13 mouse cellular contexts compared by ENCODE assay signal in genomic region chr16:34331630-34332029, GRCm38 (mm10).
A peak's percentile ranks its signal among the peaks of the same experiment; 100 is the strongest.
DNase-seq lines count a peak whose midpoint lies in the region; ATAC-seq lines count a peak whose summit lies in the region.
"Had no signal": no experiment of that assay in that cellular context is flagged by ENCODE, and none has a peak within 500 bp of the region (broad histone marks: within the 10 kb centered on the region; RNA-seq: fewer than 3 reads in every experiment).

No protein-coding gene starts in this region.

- H3K27ac ChIP-seq in heart, embryonic 11.5 days (ENCODE audit: low read depth, low read length), result peak overlapping the region; percentile 64
- no peak overlapping the region for H3K27ac ChIP-seq in lung, embryonic 16.5 days (ENCODE audit: low read length)
- H3K27ac ChIP-seq: hindbrain, embryonic 12.5 days; neural tube, embryonic 13.5 days had no signal

- H3K4me1 ChIP-seq in heart, embryonic 11.5 days (ENCODE audit: control insufficient read depth, insufficient read depth, low read length), result peaks cover 20% of the 10 kb centered on the region
- peaks cover 6% of the 10 kb centered on the region; the same call in 1 of the 2 replicates for H3K4me1 ChIP-seq in lung, embryonic 16.5 days (replicated peaks; ENCODE audit: control insufficient read depth, insufficient read depth, low read length)

- no peak; the same call in 1 of the 2 replicates for ATAC-seq in heart, embryonic 11.5 days (replicated peaks; ENCODE audit: insufficient number of reproducible peaks, low FRiP score, low TSS enrichment)
- peak; percentile 78 for ATAC-seq in lung, embryonic 16.5 days (ENCODE audit: low read depth)
- ATAC-seq in monocyte, adult 5-6 weeks (replicated peaks; ENCODE audit: insufficient number of reproducible peaks, low FRiP score, low TSS enrichment, poor library complexity, severe bottlenecking), result no peak
- ATAC-seq: forebrain, postnatal 0 days had no signal

- no peak overlapping the region for H3K4me3 ChIP-seq in heart, embryonic 11.5 days (ENCODE audit: low read depth, low read length)
- H3K4me3 ChIP-seq in lung, embryonic 16.5 days (ENCODE audit: low read length), result no peak overlapping the region
- H3K4me3 ChIP-seq: hindbrain, embryonic 12.5 days; neural tube, embryonic 13.5 days had no signal

- DNase-seq in embryo, embryonic 10 days (ENCODE audit: low spot score), result peak; percentile 48
- DNase-seq in embryo, embryonic 9.5 days (ENCODE audit: extremely low spot score), result no peak
- peak; percentile 82 for DNase-seq in 3134 (ENCODE audit: extremely low read depth, insufficient read length, low spot score)
- DNase-seq in layer of hippocampus, postnatal 36 days, result no peak
- no peak for DNase-seq in right cerebral cortex, postnatal 4 days
- DNase-seq: forebrain, postnatal 0 days; kidney, postnatal 36 days; thymus, postnatal 36 days had no signal

- no peak overlapping the region for H3K9ac ChIP-seq in heart, embryonic 11.5 days (ENCODE audit: low read depth, low read length)
- H3K9ac ChIP-seq in lung, embryonic 16.5 days (ENCODE audit: low read length), result no peak overlapping the region
- H3K9ac ChIP-seq: forebrain, postnatal 0 days; hindbrain, embryonic 12.5 days; neural tube, embryonic 13.5 days had no signal

- no peaks in the 10 kb centered on the region for H3K27me3 ChIP-seq in heart, embryonic 11.5 days (ENCODE audit: control insufficient read depth, insufficient read depth, low read length)
- no peaks in the 10 kb centered on the region for H3K27me3 ChIP-seq in lung, embryonic 16.5 days (ENCODE audit: control insufficient read depth, insufficient read depth, low read depth, low read length)
- H3K27me3 ChIP-seq: hindbrain, embryonic 12.5 days; neural tube, embryonic 13.5 days had no signal

- no peak overlapping the region for H3K4me2 ChIP-seq in heart, embryonic 11.5 days
- no peak overlapping the region for H3K4me2 ChIP-seq in lung, embryonic 16.5 days (ENCODE audit: low read depth, low read length)
- H3K4me2 ChIP-seq: hindbrain, embryonic 12.5 days; neural tube, embryonic 13.5 days had no signal

- WGBS in heart, embryonic 11.5 days (ENCODE audit: insufficient replicate concordance), result 32% methylated on average over 5 of the region's 5 CpGs
- WGBS in lung, embryonic 16.5 days, result 40% methylated on average over 5 of the region's 5 CpGs

- H3K9me3 ChIP-seq in heart, embryonic 11.5 days (replicated peaks; ENCODE audit: control insufficient read depth, low read length), result no peaks in the 10 kb centered on the region
- no peaks in the 10 kb centered on the region for H3K9me3 ChIP-seq in lung, embryonic 16.5 days (ENCODE audit: control insufficient read depth, low read length)
- H3K9me3 ChIP-seq: hindbrain, embryonic 12.5 days; neural tube, embryonic 13.5 days had no signal

- no peaks in the 10 kb centered on the region for H3K36me3 ChIP-seq in heart, embryonic 11.5 days (ENCODE audit: control insufficient read depth, insufficient read depth, low read length)
- no peaks in the 10 kb centered on the region for H3K36me3 ChIP-seq in lung, embryonic 16.5 days (ENCODE audit: control insufficient read depth, insufficient read depth, low read length)

Comparison
In these comparisons a context has a peak if more than half of its experiments do, and no peak if none do; other contexts are left out.
1. DNase-seq: peak in embryo, embryonic 10 days (single experiment) and 3134 (single experiment); none in embryo, embryonic 9.5 days (single experiment), layer of hippocampus, postnatal 36 days (0 of 2) and right cerebral cortex, postnatal 4 days (single experiment).